Comparison of ENCODE assay signal across 23 mouse cellular contexts in genomic region chr12:57672414-57672813, GRCm38 (mm10).
A peak's percentile ranks its signal among the peaks of the same experiment; 100 is the strongest.
DNase-seq lines count a peak whose midpoint lies in the region; ATAC-seq and TF ChIP-seq lines count a peak whose summit lies in the region.
"Had no signal": no experiment of that assay in that cellular context is flagged by ENCODE, and none has a peak within 500 bp of the region (broad histone marks: within the 10 kb centered on the region; RNA-seq: fewer than 3 reads in every experiment).

No protein-coding gene starts in this region.

- TF ChIP-seq CTCF in MEL (IDR thresholded peaks at IDR 0.05 in 2 of 3, conservative IDR thresholded peaks at IDR 0.05 in 1 of 3; ENCODE audit: control insufficient read depth in 1 of 3, insufficient read depth in 1 of 3, low read depth in 2 of 3, low read length in 3 of 3, poor library complexity in 1 of 3, severe bottlenecking in 1 of 3), result no peak

- no peak overlapping the region for H3K4me2 ChIP-seq in midbrain, embryonic 11.5 days
- H3K4me2 ChIP-seq in midbrain, embryonic 14.5 days (ENCODE audit: low read length), result no peak overlapping the region
- no peak overlapping the region for H3K4me2 ChIP-seq in liver, embryonic 12.5 days

- ATAC-seq in midbrain, embryonic 11.5 days (ENCODE audit: low FRiP score), result no peak
- ATAC-seq in midbrain, embryonic 14.5 days (ENCODE audit: low FRiP score, low TSS enrichment), result no peak
- no peak for ATAC-seq in liver, embryonic 12.5 days
- ATAC-seq: activated CD4-positive, CD25-positive, alpha-beta regulatory T cell, adult 4 months; CD4-positive, CD25-positive, alpha-beta regulatory T cell, adult 4 months; Patski had no signal

- no peaks in the 10 kb centered on the region for H3K9me3 ChIP-seq in midbrain, embryonic 11.5 days (ENCODE audit: control insufficient read depth, low read length)
- H3K9me3 ChIP-seq in midbrain, embryonic 14.5 days (ENCODE audit: control insufficient read depth, low read length), result no peaks in the 10 kb centered on the region
- no peaks in the 10 kb centered on the region for H3K9me3 ChIP-seq in MEL (replicated peaks; ENCODE audit: insufficient read depth, low read length)
- H3K9me3 ChIP-seq in liver, embryonic 12.5 days (replicated peaks), result no peaks in the 10 kb centered on the region
- H3K9me3 ChIP-seq: G1E had no signal

- peak; percentile 56 for DNase-seq in midbrain, embryonic 11.5 days (ENCODE audit: low spot score, missing footprints)
- no peak for DNase-seq in midbrain, embryonic 14.5 days
- DNase-seq in MEL (ENCODE audit: low read depth, low spot score), result peak; percentile 59
- peak; percentile 9 for DNase-seq in MEL-GATA-1-ER (ENCODE audit: extremely low read depth, low read depth)
- no peak for DNase-seq in urinary bladder, postnatal 14 days (ENCODE audit: low spot score)
- DNase-seq: adrenal gland, adult 2 months; adrenal gland, adult 8-10 months; adrenal gland, postnatal 10 days; adrenal gland, postnatal 14 days; adrenal gland, postnatal 25 days; adrenal gland, postnatal 36 days; B cell, adult 2 months; cerebellum, adult 11 months; cerebellum, adult 11-12 months; cerebellum, adult 18-20 months; cerebellum, adult 2 months; cerebellum, adult 8-10 months had no signal

- WGBS in midbrain, embryonic 11.5 days, result 89% methylated on average over 2 of the region's 2 CpGs
- WGBS in midbrain, embryonic 14.5 days, result 90% methylated on average over 2 of the region's 2 CpGs
- 46% methylated on average over 2 of the region's 2 CpGs for WGBS in liver, embryonic 12.5 days (ENCODE audit: insufficient replicate concordance)

- no peaks in the 10 kb centered on the region for H3K36me3 ChIP-seq in midbrain, embryonic 11.5 days (ENCODE audit: control insufficient read depth, insufficient read depth, low read length)
- H3K36me3 ChIP-seq in midbrain, embryonic 14.5 days (ENCODE audit: control insufficient read depth, insufficient read depth, low read length), result no peaks in the 10 kb centered on the region
- H3K36me3 ChIP-seq in MEL (ENCODE audit: control insufficient read depth in 1 of 2, insufficient read depth in 2 of 2, low read length in 2 of 2), result no peaks in the 10 kb centered on the region; a peak in 1 of 4 replicates
- no peaks in the 10 kb centered on the region for H3K36me3 ChIP-seq in liver, embryonic 12.5 days
- H3K36me3 ChIP-seq: G1E had no signal

- H3K27me3 ChIP-seq in midbrain, embryonic 11.5 days (ENCODE audit: control insufficient read depth, insufficient read depth, low read length), result no peaks in the 10 kb centered on the region
- no peaks in the 10 kb centered on the region for H3K27me3 ChIP-seq in midbrain, embryonic 14.5 days (ENCODE audit: control insufficient read depth, insufficient read depth, low read length)
- no peaks in the 10 kb centered on the region for H3K27me3 ChIP-seq in MEL (ENCODE audit: control insufficient read depth in 1 of 2, insufficient read depth in 2 of 2, low read length in 2 of 2)
- H3K27me3 ChIP-seq in liver, embryonic 12.5 days (replicated peaks), result no peaks in the 10 kb centered on the region
- H3K27me3 ChIP-seq: CH12.LX had no signal

- no peak overlapping the region for H3K9ac ChIP-seq in midbrain, embryonic 11.5 days (ENCODE audit: low read length)
- H3K9ac ChIP-seq in midbrain, embryonic 14.5 days (replicated peaks; ENCODE audit: low read length), result no peak overlapping the region
- H3K9ac ChIP-seq in MEL (ENCODE audit: control insufficient read depth, low read depth, low read length, poor library complexity, severe bottlenecking), result no peak overlapping the region
- no peak overlapping the region for H3K9ac ChIP-seq in liver, embryonic 12.5 days

- H3K4me3 ChIP-seq in midbrain, embryonic 11.5 days (ENCODE audit: low read depth, low read length), result no peak overlapping the region
- H3K4me3 ChIP-seq in midbrain, embryonic 14.5 days (replicated peaks; ENCODE audit: low read depth, low read length), result no peak overlapping the region
- H3K4me3 ChIP-seq in MEL (ENCODE audit: control insufficient read depth in 1 of 2, insufficient read depth in 1 of 2, low read depth in 2 of 2, low read length in 2 of 2), result no peak overlapping the region
- no peak overlapping the region for H3K4me3 ChIP-seq in liver, embryonic 12.5 days

- no peaks in the 10 kb centered on the region for H3K4me1 ChIP-seq in midbrain, embryonic 11.5 days (ENCODE audit: control insufficient read depth, insufficient read depth, low read length)
- no peaks in the 10 kb centered on the region for H3K4me1 ChIP-seq in midbrain, embryonic 14.5 days (ENCODE audit: control insufficient read depth, insufficient read depth, low read length)
- H3K4me1 ChIP-seq in MEL (ENCODE audit: control insufficient read depth in 1 of 2, insufficient read depth in 2 of 2, low read length in 2 of 2), result no peaks in the 10 kb centered on the region
- H3K4me1 ChIP-seq in liver, embryonic 12.5 days, result no peaks in the 10 kb centered on the region

- H3K27ac ChIP-seq in midbrain, embryonic 11.5 days (ENCODE audit: low read depth, low read length), result no peak overlapping the region
- H3K27ac ChIP-seq in midbrain, embryonic 14.5 days (replicated peaks; ENCODE audit: low read depth, low read length), result no peak overlapping the region
- H3K27ac ChIP-seq in MEL (ENCODE audit: control insufficient read depth, low read depth, low read length), result no peak overlapping the region
- no peak overlapping the region for H3K27ac ChIP-seq in liver, embryonic 12.5 days

- TF ChIP-seq POLR2A in MEL (IDR thresholded peaks at IDR 0.05; ENCODE audit: control insufficient read depth in 1 of 2, insufficient read depth in 1 of 2, low read depth in 1 of 2, low read length in 2 of 2, poor library complexity in 1 of 2), result no peak

- no peak for TF ChIP-seq RAD21 in MEL (IDR thresholded peaks at IDR 0.05; ENCODE audit: low read depth, low read length)

- TF ChIP-seq EP300 in MEL (IDR thresholded peaks at IDR 0.05; ENCODE audit: low read depth in 1 of 2, low read length in 2 of 2), result peak in 1 of 2 experiments; percentile 21; a peak in 1 of 4 replicates

- H3K79me2 ChIP-seq in MEL (ENCODE audit: control insufficient read depth, insufficient read depth, low read length, poor library complexity), result no peaks in the 10 kb centered on the region

TF ChIP-seq in MEL, 35 proteins besides CTCF, POLR2A, EP300 and RAD21:
- TF ChIP-seq GATA1 (IDR thresholded peaks at IDR 0.05; ENCODE audit: low read depth, low read length) (peak; percentile 73), ZNF384 (IDR thresholded peaks at IDR 0.05; ENCODE audit: low read depth, low read length) (no peak), ELF1 (IDR thresholded peaks at IDR 0.05; ENCODE audit: low read depth, low read length) (peak; percentile 45; the same call in 1 of the 2 replicates), SMC3 (IDR thresholded peaks at IDR 0.05; ENCODE audit: low read depth, low read length) (no peak)

Comparison
In these comparisons a context has a peak if more than half of its experiments do, and no peak if none do; other contexts are left out.
1. DNase-seq: peak in midbrain, embryonic 11.5 days (single experiment), MEL (single experiment) and MEL-GATA-1-ER (single experiment); none in midbrain, embryonic 14.5 days (single experiment) and urinary bladder, postnatal 14 days (single experiment).